Mouse (Mus musculus) CH12.LX (cell line): ENCODE results near the gene Ccdc183. TPM values are rescaled to one million over a fixed set of nuclear protein-coding genes. Genes with fewer than 3 reads are reported as not detected.

ENCODE experiments used
- DNase-seq: peaks from one replicate; pipeline ENCODE4 v3.0.0-alpha.2; 2013; ENCODE audit errors: extremely low read depth
- H3K27ac ChIP-seq: 2 replicates; pipeline ENCODE4 v1.5.1; 2012; ENCODE audit warnings: low read depth, mild to moderate bottlenecking, control low read depth, moderate library complexity; ENCODE audit not compliant: insufficient read depth
- H3K27me3 ChIP-seq: replicated peaks from 2 replicates; pipeline ENCODE3; 2012; ENCODE audit warnings: inconsistent platforms
- H3K36me3 ChIP-seq, 2 experiments: replicated peaks in 1 of 2; 2 replicates each; pipeline versions ENCODE3 to v1.6.1; 2012; ENCODE audit warnings: inconsistent platforms in 1 of 2, low read length in 1 of 2, mild to moderate bottlenecking in 1 of 2, mixed read lengths in 1 of 2, moderate library complexity in 1 of 2; ENCODE audit not compliant: control insufficient read depth in 1 of 2, insufficient read depth in 1 of 2
- H3K4me1 ChIP-seq, 2 experiments: 2 replicates each; pipeline ENCODE4 v1.6.1; 2012; ENCODE audit warnings: inconsistent platforms in 1 of 2, moderate library complexity in 1 of 2; ENCODE audit not compliant: insufficient read depth in 2 of 2, control insufficient read depth in 1 of 2
- H3K4me2 ChIP-seq: 2 replicates; pipeline ENCODE4 v1.6.1; 2012; ENCODE audit warnings: low read depth, mild to moderate bottlenecking, control low read depth; ENCODE audit not compliant: poor library complexity, insufficient read depth, severe bottlenecking
- H3K4me3 ChIP-seq, 3 experiments: fragments of 150-350 bp in 1 of 3; sonication (generic) in 1 of 3; replicated peaks in 1 of 3; 2 replicates each; pipeline versions ENCODE3 to v1.5.1; 2011 to 2012; ENCODE audit warnings: low read depth in 2 of 3, low read length in 2 of 3, mild to moderate bottlenecking in 2 of 3, moderate library complexity in 2 of 3, control low read depth in 1 of 3, improper control_type of control experiment in 1 of 3, inconsistent platforms in 1 of 3, mixed read lengths in 1 of 3; ENCODE audit not compliant: poor library complexity in 1 of 3
- H3K79me2 ChIP-seq: replicated peaks from 2 replicates; pipeline ENCODE4 v1.6.1; 2012; ENCODE audit warnings: mild to moderate bottlenecking, moderate library complexity; ENCODE audit not compliant: control insufficient read depth, poor library complexity, insufficient read depth, severe bottlenecking; ENCODE audit errors: extremely low read depth
- H3K9ac ChIP-seq: 2 replicates; pipeline ENCODE4 v1.6.1; 2012; ENCODE audit warnings: low read depth, mild to moderate bottlenecking, control low read depth, moderate library complexity; ENCODE audit not compliant: insufficient read depth
- H3K9me3 ChIP-seq: replicated peaks from 2 replicates; pipeline ENCODE3; 2012; ENCODE audit warnings: low read length, inconsistent platforms, mixed read lengths
- BHLHE40 ChIP-seq: IDR thresholded peaks from 2 replicates; pipeline ENCODE4 v1.6.1; 2011; ENCODE audit warnings: mild to moderate bottlenecking, low read depth, low read length, improper control_type of control experiment
- CTCF ChIP-seq, 2 experiments: IDR thresholded peaks in 1 of 2; conservative IDR thresholded peaks in 1 of 2; 2 replicates each; pipeline ENCODE4 v1.5.1; 2011 to 2012; ENCODE audit warnings: low read depth in 2 of 2, low read length in 2 of 2, improper control_type of control experiment in 1 of 2, inconsistent platforms in 1 of 2, mild to moderate bottlenecking in 1 of 2, moderate library complexity in 1 of 2
- E2F4 ChIP-seq: IDR thresholded peaks from 2 replicates; pipeline ENCODE4 v1.6.1; 2011; ENCODE audit warnings: low read depth, low read length, improper control_type of control experiment; ENCODE audit not compliant: insufficient replicate concordance
- GABPA ChIP-seq: IDR thresholded peaks from 2 replicates; pipeline ENCODE4 v1.6.1; 2012; ENCODE audit warnings: low read depth, low read length, improper control_type of control experiment, inconsistent platforms; ENCODE audit not compliant: insufficient replicate concordance
- HCFC1 ChIP-seq: IDR thresholded peaks from 2 replicates; pipeline ENCODE4 v1.6.1; 2012; ENCODE audit warnings: low read depth, mild to moderate bottlenecking, inconsistent platforms, low read length, improper control_type of control experiment
- JUND ChIP-seq: conservative IDR thresholded peaks from 2 replicates; pipeline ENCODE4 v1.6.1; 2011; ENCODE audit warnings: low read depth, low read length, improper control_type of control experiment
- KAT2A ChIP-seq: IDR thresholded peaks from 2 replicates; pipeline ENCODE4 v1.6.1; 2012; ENCODE audit warnings: low read length, improper control_type of control experiment, inconsistent platforms; ENCODE audit not compliant: insufficient replicate concordance
- MAX ChIP-seq: IDR thresholded peaks from 2 replicates; pipeline ENCODE4 v1.6.1; 2011; ENCODE audit warnings: low read length, improper control_type of control experiment
- MYC ChIP-seq: IDR thresholded peaks from 2 replicates; pipeline ENCODE4 v1.6.1; 2011; ENCODE audit warnings: low read depth, mild to moderate bottlenecking, improper control_type of control experiment, low read length
- NELFE ChIP-seq: IDR thresholded peaks from 2 replicates; pipeline ENCODE4 v1.6.1; 2011; ENCODE audit warnings: low read depth, low read length, improper control_type of control experiment
- NRF1 ChIP-seq: IDR thresholded peaks from 2 replicates; pipeline ENCODE4 v1.6.1; 2014; ENCODE audit warnings: low read depth, mild to moderate bottlenecking, inconsistent platforms, low read length, improper control_type of control experiment, moderate library complexity
- PAX5 ChIP-seq: IDR thresholded peaks from 2 replicates; pipeline ENCODE4 v1.6.1; 2012; ENCODE audit warnings: low read length, inconsistent platforms, mixed read lengths
- RAD21 ChIP-seq: IDR thresholded peaks from 2 replicates; pipeline ENCODE4 v1.6.1; 2011; ENCODE audit warnings: low read depth, mild to moderate bottlenecking, low read length, improper control_type of control experiment, moderate library complexity
- SIN3A ChIP-seq: IDR thresholded peaks from 2 replicates; pipeline ENCODE4 v1.6.1; 2012; ENCODE audit warnings: low read length, improper control_type of control experiment, inconsistent platforms
- USF1 ChIP-seq: IDR thresholded peaks from 2 replicates; pipeline ENCODE4 v1.6.1; 2014; ENCODE audit warnings: low read depth, mild to moderate bottlenecking, inconsistent platforms, low read length, improper control_type of control experiment
- ZKSCAN1 ChIP-seq: IDR thresholded peaks from 2 replicates; pipeline ENCODE4 v1.6.1; 2012; ENCODE audit warnings: low read depth, inconsistent platforms, low read length, improper control_type of control experiment, borderline replicate concordance
- dilution Hi-C: fragments of 300-500 bp; cut with MboI; formaldehyde crosslinking; loops from 2 replicates; pipeline ENCODE4 v1.14.3; 2020; ENCODE audit warnings: low sequenced_read_pairs; ENCODE audit not compliant: extremely low pct_unique_long_range_greater_than_20kb, extremely low pct_ligation_motif_present
- in situ Hi-C: fragments of 300-500 bp; cut with MboI; formaldehyde crosslinking; loops from 3 replicates; pipeline ENCODE4 v1.14.3; 2019; ENCODE audit warnings: low sequenced_read_pairs, low pct_ligation_motif_present, low pct_unique_long_range_greater_than_20kb, mixed read lengths
- polyA plus RNA-seq: library from polyadenylated mRNA; unstranded; fragments of >175 nt; gene quantifications from 2 replicates; pipeline ENCODE4 v1.2.1, GENCODE M21; 2012; ENCODE audit warnings: low read depth; ENCODE audit not compliant: insufficient read length
- total RNA-seq, 2 experiments: library from RNA; depleted of rRNA; stranded (reverse); fragments of 300-350 nt in 1 of 2; fragments of >200 nt in 1 of 2; gene quantifications; 2 replicates each; pipeline ENCODE4 v1.2.3; 2012 to 2014

Ccdc183 gene
- total and polyA plus RNA-seq, 3 experiments = 0.13 TPM; not detected in 2

GRCm38 (mm10) chr2:25656691-25657090 lies 39.2 kb upstream of the Ccdc183 start:
- in situ Hi-C loops = no loop called here
- no peak for TF ChIP-seq SIN3A
- TF ChIP-seq USF1 = no peak
- TF ChIP-seq KAT2A = no peak
- no peak for TF ChIP-seq NELFE
- no peak for TF ChIP-seq PAX5
- no peak for TF ChIP-seq MAX
- no peak for TF ChIP-seq NRF1
- no peak for TF ChIP-seq CTCF (conservative IDR thresholded peaks at IDR 0.05 in 1 of 2, IDR thresholded peaks at IDR 0.05 in 1 of 2; ENCODE audit: low read depth in 2 of 2, low read length in 2 of 2)
- no peak for TF ChIP-seq E2F4
- no peak for TF ChIP-seq RAD21
- no peak for TF ChIP-seq BHLHE40
- TF ChIP-seq, all 38 proteins: peak for 0
- H3K4me1 ChIP-seq = peaks cover 15 to 20% of the 10 kb centered on the region in 2 experiments; a peak in 3 of 4 replicates
- no peak overlapping the region for H3K9ac ChIP-seq
- H3K4me3 ChIP-seq = no peak overlapping the region
- no peak for DNase-seq
- peaks cover 38% of the 10 kb centered on the region for H3K27me3 ChIP-seq
- no peaks in the 10 kb centered on the region for H3K9me3 ChIP-seq
- dilution Hi-C loops = no loop called here
- no peak overlapping the region for H3K4me2 ChIP-seq
- H3K36me3 ChIP-seq = no peaks in the 10 kb centered on the region
- no peaks in the 10 kb centered on the region for H3K79me2 ChIP-seq
- H3K27ac ChIP-seq = no peak overlapping the region

GRCm38 (mm10) chr2:25654502-25654901 lies 37.0 kb upstream of the Ccdc183 start:
- Histone ChIP-seq H3K4me1 (peaks cover 15 to 20% of the 10 kb centered on the region in 2 experiments; a peak in 3 of 4 replicates), H3K27me3 (peaks cover 59% of the 10 kb centered on the region), H3K27ac (no peak overlapping the region), H3K4me2 (no peak overlapping the region), H3K79me2 (no peaks in the 10 kb centered on the region), H3K36me3 (no peaks in the 10 kb centered on the region), H3K9me3 (no peaks in the 10 kb centered on the region), H3K9ac (no peak overlapping the region), H3K4me3 (no peak overlapping the region)
- in situ Hi-C loops = no loop called here
- DNase-seq = no peak
- dilution Hi-C loops = no loop called here
- TF ChIP-seq ZKSCAN1 = no peak
- no peak for TF ChIP-seq JUND
- no peak for TF ChIP-seq MYC
- TF ChIP-seq HCFC1 = no peak
- no peak for TF ChIP-seq GABPA
- no peak for TF ChIP-seq E2F4
